Mouse (Mus musculus): ENCODE measurements around the gene B3gnt9.

- TF ChIP-seq CTCF (IDR thresholded peaks at IDR 0.05; ENCODE audit: low read depth, low read length): no peak
- TF ChIP-seq POLR2A (IDR thresholded peaks at IDR 0.05; ENCODE audit: extremely low read depth, insufficient read depth, low read length): peak; percentile 58; the same call in 1 of the 2 replicates
Measured at GRCm38 (mm10) chr8:105264024-105264982, 9.3 kb upstream of the B3gnt9 start, which contains the start of the genes Tradd and Fbxl8.

All from liver, adult 2 months (tissue).